Comparison of ENCODE assay signal across 8 mouse cellular contexts in genomic region chr17:5977056-5977920, GRCm38 (mm10). TPM values are rescaled to one million over a fixed set of nuclear protein-coding genes. Genes with fewer than 3 reads are reported as not detected.
DNase-seq lines count a peak whose midpoint lies in the region; ATAC-seq lines count a peak whose summit lies in the region.

No protein-coding gene starts in this region.

- H3K9ac ChIP-seq in embryonic facial prominence, embryonic 15.5 days, result no peak overlapping the region

- H3K4me1 ChIP-seq in embryonic facial prominence, embryonic 15.5 days, result peaks cover 42% of the 10 kb centered on the region

- H3K27ac ChIP-seq in embryonic facial prominence, embryonic 15.5 days (replicated peaks), result peak overlapping the region; percentile 74

- peak; percentile 29 for ATAC-seq in embryonic facial prominence, embryonic 15.5 days (ENCODE audit: insufficient number of reproducible peaks, low FRiP score, low TSS enrichment, low read depth)
- ATAC-seq in megakaryocyte progenitor cell, adult 5-6 weeks (replicated peaks; ENCODE audit: poor library complexity), result peak; percentile 6; the same call in 1 of the 2 replicates

- peak overlapping the region; percentile 39 for H3K4me2 ChIP-seq in embryonic facial prominence, embryonic 15.5 days (replicated peaks)

- H3K4me3 ChIP-seq in embryonic facial prominence, embryonic 15.5 days (replicated peaks), result 0 out of 2 replicates have a peak overlapping the region, but pooled peaks have one; percentile 9

- peak; percentile 65 for DNase-seq in adrenal gland, postnatal 14 days
- DNase-seq in adrenal gland, adult 18-20 months (ENCODE audit: low spot score in 2 of 2), result no peak
- peak; percentile 57 for DNase-seq in 3134 (ENCODE audit: extremely low read depth, insufficient read length, low spot score)
- peak; percentile 61 to 64 for DNase-seq in heart, postnatal 36 days
- no peak for DNase-seq in cerebellum, postnatal 14 days
- DNase-seq in thymus, postnatal 36 days, result no peak

- 43% methylated on average over 16 of the region's 16 CpGs for WGBS in embryonic facial prominence, embryonic 15.5 days

- intact Hi-C loops in heart, postnatal 36 days (cut with DNase I), result loop anchor here (2.0 to 5.0 kb wide), 3 partner anchors 16 to 180 kb away; no protein-coding TSS in a partner anchor

- no peaks in the 10 kb centered on the region for H3K36me3 ChIP-seq in embryonic facial prominence, embryonic 15.5 days

- H3K9me3 ChIP-seq in embryonic facial prominence, embryonic 15.5 days (replicated peaks), result no peaks in the 10 kb centered on the region

- H3K27me3 ChIP-seq in embryonic facial prominence, embryonic 15.5 days, result no peaks in the 10 kb centered on the region

RNA-seq across cellular contexts. Expression of gene Synj2, which starts 36.2 kb away (rescaled TPM):
- total RNA-seq in adrenal gland, postnatal 14 days (2021), result 12.4 and 13.3 TPM in 2 replicates
- 10 to 100 TPM in 1 of 2 experiments, 1 to 10 TPM in 1; 9.7 to 13.4 TPM for total RNA-seq in adrenal gland, adult 18-20 months (2021)
- polyA plus RNA-seq in embryonic facial prominence, embryonic 15.5 days (2015; fragmentation: Nextera tagmentation; extraction: Ambion mirVana), result 3.1 and 4.0 TPM in 2 replicates
- total RNA-seq in heart, postnatal 36 days (2021), result 10 to 100 TPM; 55.5 to 57.9 TPM
- total RNA-seq in megakaryocyte progenitor cell, adult 5-6 weeks (2015), result 7.5 and 8.3 TPM in 2 replicates
- 9.8 and 11.0 TPM in 2 replicates for total RNA-seq in megakaryocyte progenitor cell, adult 5-6 weeks (2017)

Comparison
In these comparisons a context has a peak if more than half of its experiments do, and no peak if none do; other contexts are left out.
1. DNase-seq: peak in adrenal gland, postnatal 14 days (single experiment), 3134 (single experiment) and heart, postnatal 36 days (2 of 2); none in adrenal gland, adult 18-20 months (0 of 2), cerebellum, postnatal 14 days (0 of 2) and thymus, postnatal 36 days (0 of 2).